Mouse (Mus musculus) cerebellum, adult 2 months (tissue): ENCODE measurements around the gene Castor2.

Experiments
- CTCF ChIP-seq: fragments of 200-500 bp; IDR thresholded peaks from 2 replicates; pipeline ENCODE4 v1.5.1; 2011; ENCODE audit warnings: low read depth, mild to moderate bottlenecking, control low read depth, low read length, moderate library complexity, borderline replicate concordance; ENCODE audit not compliant: insufficient read depth
- POLR2A ChIP-seq: fragments of 200-500 bp; IDR thresholded peaks from 2 replicates; pipeline ENCODE4 v1.6.1; 2011; ENCODE audit warnings: low read length, control low read depth, borderline replicate concordance; ENCODE audit not compliant: insufficient read depth

DNA sequence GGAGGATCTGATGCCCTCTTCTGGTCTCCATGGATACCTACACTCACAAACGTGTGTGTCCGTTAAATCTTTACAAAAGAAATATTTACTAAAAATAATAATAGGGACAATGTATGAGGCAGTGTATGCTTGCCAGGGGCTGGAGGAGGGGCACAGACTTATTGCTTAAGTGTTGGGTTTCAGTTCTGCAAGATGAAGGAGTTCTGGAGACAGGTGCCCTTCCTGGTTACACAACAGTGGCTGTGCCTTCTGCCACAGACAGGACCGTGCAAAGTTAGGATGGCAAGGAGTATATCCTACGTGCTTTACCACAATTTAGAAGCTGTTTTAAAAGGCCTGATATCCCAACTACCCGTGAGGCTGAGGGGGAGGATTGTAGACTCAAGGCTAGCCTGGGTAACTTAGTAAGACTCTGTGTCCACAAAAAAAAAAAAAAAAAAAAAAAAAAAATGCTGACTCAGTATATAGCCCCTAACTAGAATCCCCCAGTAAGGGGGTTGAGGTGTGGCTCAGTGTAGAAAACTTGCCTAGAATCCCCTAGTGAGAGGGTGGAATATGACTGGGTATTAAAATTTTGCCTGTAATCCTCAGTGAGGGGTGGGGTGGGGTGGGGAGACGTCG is 16.2 kb downstream of the Castor2 start:
- TF ChIP-seq POLR2A: no peak
- TF ChIP-seq CTCF: no peak
